Mouse (Mus musculus): ENCODE measurements around the gene Adrb1. TPM values are rescaled to one million over a fixed set of nuclear protein-coding genes. Genes with fewer than 3 reads are reported as not detected.
A peak's percentile ranks its signal among the peaks of the same experiment; 100 is the strongest.

Adrb1 gene
- total RNA-seq (2017): 12.4 to 20.2 TPM (median 15.5 TPM) in 3 replicates

- ATAC-seq (replicated peaks; ENCODE audit: insufficient number of reproducible peaks, low FRiP score, low TSS enrichment, poor library complexity, severe bottlenecking): peak; percentile 60
Measured at GRCm38 (mm10) chr19:56721387-56722211, at the start of gene Adrb1. Gene Adrb1, plus strand, starts transcription at chr19:56722199.

- no peak for ATAC-seq (replicated peaks; ENCODE audit: insufficient number of reproducible peaks, low FRiP score, low TSS enrichment, poor library complexity, severe bottlenecking)
Measured at GRCm38 (mm10) chr19:56675690-56676089, 46.3 kb upstream of the Adrb1 start.

DNA sequence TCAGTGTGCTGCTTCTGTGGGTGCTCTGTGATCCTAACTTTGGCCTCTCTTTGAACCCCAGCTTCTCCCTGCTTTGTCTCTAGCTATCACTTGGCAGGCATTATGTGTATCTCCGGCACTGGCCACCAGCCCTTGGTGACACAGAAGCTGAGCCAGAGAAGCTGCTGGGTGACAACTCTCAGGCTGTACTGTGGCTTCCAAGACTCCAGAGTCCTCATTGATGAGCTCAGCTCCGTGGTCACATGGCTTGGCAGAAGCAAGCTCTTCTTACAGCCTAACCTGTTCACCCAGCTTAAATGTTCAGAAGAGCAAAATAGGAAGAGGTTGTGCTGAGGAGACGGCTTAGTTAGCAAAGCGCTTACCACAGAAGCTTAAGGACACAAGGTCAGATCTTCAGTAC lies 45.5 kb upstream of the Adrb1 start:
- ATAC-seq (replicated peaks; ENCODE audit: insufficient number of reproducible peaks, low FRiP score, low TSS enrichment, poor library complexity, severe bottlenecking): no peak

DNA sequence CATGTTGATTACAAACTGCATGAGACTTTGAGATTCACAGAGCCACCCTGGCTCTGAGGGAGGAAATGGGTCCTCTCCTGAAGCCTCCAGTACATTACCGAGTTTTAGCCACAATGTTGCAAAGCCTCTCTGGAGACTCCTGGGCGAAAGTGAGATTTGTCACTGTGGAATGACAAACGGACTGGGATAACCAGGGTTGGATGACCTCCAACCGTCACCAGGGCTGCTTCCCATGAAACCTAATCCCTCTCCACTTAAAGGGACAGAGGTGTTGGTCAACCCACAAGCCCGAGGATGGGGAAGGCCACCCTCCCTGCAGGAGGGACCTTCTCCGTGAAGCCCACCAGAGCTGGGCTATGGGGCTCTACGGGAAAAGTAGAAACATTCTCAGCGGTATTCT lies 44.4 kb upstream of the Adrb1 start:
- ATAC-seq (replicated peaks; ENCODE audit: insufficient number of reproducible peaks, low FRiP score, low TSS enrichment, poor library complexity, severe bottlenecking): no peak

DNA sequence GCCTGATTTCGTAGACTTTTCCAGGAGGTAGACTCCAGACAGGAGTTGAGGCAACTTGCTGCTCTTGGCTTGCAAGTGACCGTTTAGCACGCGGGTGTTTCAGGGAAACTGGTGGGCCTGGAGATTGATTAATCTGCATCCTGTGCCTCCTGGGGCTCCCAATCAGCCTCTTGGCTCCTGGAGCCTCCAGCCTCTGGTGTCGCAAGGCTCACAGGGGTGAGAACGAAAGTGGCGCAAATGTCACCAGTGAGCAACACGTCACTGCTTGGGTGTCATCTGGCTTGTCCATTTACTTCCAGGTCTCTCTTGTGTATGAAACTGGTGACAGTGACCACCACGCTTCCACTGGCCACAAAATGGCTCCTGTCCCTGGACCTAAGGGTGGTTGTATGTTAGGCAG lies 43.5 kb upstream of the Adrb1 start:
- no peak for ATAC-seq (replicated peaks; ENCODE audit: insufficient number of reproducible peaks, low FRiP score, low TSS enrichment, poor library complexity, severe bottlenecking)

DNA sequence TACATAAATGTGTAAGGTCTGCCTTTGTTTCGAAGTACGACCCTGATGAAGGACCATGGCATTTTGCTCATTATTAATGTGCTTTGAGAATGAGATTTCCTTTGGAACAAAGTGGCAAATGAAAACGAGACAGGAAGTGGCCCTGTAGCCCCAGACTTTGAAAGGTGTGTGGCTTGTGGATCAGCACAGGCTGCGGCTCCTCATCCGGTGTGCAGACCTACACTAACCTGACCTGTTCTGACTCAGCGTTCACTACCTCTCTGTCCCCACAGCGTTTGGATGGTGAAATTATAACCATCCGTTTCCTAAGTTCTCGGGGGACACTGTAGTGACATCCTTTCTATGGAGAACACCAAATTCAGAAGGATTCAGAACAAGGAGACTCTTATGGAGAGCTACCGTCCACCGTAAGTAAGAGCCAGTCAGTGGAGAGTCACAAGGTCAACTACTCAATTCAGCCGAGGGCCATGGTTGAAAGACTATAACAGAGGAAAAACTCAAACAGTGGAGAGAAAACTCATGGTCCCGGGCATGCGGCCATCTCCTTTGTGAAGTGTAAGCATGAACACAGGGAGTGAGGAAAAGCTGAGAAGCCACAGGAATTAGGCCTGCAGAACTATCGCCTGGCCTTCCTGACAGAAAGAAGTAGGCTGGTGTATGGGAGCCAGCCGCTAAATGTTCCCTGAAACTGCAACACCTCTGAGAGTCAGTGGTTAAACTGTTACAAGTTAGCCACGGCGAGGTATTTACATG lies 42.6 kb upstream of the Adrb1 start:
- no peak for ATAC-seq (replicated peaks; ENCODE audit: insufficient number of reproducible peaks, low FRiP score, low TSS enrichment, poor library complexity, severe bottlenecking)

DNA sequence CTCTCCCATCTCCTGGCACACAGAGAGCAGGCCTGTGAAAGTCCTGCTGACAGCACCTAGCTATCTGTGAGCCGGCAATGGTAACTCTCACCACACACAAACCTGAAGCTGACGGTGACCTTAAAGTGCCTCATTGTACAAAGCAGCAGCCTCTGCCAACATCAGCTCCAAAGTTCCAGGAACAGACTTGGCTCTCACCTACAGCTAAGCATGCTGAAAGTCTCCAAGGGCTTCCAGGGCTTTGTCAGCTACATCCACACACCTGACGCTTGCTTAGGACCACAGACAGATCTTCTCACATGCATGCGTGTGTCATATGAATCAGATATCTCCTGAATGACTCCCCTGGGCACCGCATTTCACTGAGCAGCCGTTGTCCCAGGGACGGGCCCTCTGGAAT lies 42.0 kb upstream of the Adrb1 start:
- ATAC-seq (replicated peaks; ENCODE audit: insufficient number of reproducible peaks, low FRiP score, low TSS enrichment, poor library complexity, severe bottlenecking): no peak

DNA sequence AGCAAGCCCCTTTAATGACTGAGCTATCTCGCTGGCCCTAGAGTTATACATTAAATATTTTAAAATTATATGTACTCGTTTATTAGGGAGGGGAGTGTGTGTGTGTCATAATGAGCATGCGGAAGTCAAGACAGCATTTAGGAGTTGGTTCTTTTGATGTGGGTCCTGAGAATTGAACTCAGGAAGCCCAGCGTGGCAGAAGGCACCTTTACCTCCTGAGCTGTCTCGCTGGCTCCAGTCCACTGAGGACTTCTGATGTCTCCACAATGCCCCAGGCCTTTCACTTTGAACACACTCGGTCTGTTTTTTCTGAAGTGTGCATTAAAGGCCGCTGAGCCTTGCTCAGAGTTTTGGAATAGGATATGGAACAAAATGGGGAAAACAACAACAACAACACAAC lies 39.7 kb upstream of the Adrb1 start:
- no peak for ATAC-seq (replicated peaks; ENCODE audit: insufficient number of reproducible peaks, low FRiP score, low TSS enrichment, poor library complexity, severe bottlenecking)

GRCm38 (mm10) chr19:56682843-56683242 lies 39.2 kb upstream of the Adrb1 start:
- no peak for ATAC-seq (replicated peaks; ENCODE audit: insufficient number of reproducible peaks, low FRiP score, low TSS enrichment, poor library complexity, severe bottlenecking)

DNA sequence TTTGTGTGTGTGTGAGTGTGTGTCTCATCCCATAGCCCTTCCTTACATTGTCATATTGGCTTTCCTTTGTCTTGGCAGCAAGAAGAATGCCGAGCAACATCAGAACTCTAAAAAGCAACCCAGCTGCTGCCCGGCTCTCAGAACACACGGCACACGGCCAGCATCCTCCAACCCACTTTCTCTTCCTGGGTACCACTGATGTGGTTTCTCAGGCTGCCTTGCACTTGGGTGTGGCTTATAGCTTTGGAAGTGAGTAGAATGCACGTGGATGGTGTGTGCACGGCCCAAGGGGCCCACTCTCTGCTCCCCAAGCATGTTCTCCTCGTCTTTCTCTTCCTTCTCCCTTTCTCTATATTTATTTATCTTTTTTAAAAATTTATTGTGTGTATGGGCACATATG lies 36.5 kb upstream of the Adrb1 start:
- no peak for ATAC-seq (replicated peaks; ENCODE audit: insufficient number of reproducible peaks, low FRiP score, low TSS enrichment, poor library complexity, severe bottlenecking)

- ATAC-seq (replicated peaks; ENCODE audit: insufficient number of reproducible peaks, low FRiP score, low TSS enrichment, poor library complexity, severe bottlenecking): no peak
Measured at GRCm38 (mm10) chr19:56686218-56686617, 35.8 kb upstream of the Adrb1 start.

GRCm38 (mm10) chr19:56687026-56687635 lies 34.9 kb upstream of the Adrb1 start:
- ATAC-seq (replicated peaks; ENCODE audit: insufficient number of reproducible peaks, low FRiP score, low TSS enrichment, poor library complexity, severe bottlenecking): no peak

GRCm38 (mm10) chr19:56687676-56688075 lies 34.3 kb upstream of the Adrb1 start:
- no peak for ATAC-seq (replicated peaks; ENCODE audit: insufficient number of reproducible peaks, low FRiP score, low TSS enrichment, poor library complexity, severe bottlenecking)

- no peak for ATAC-seq (replicated peaks; ENCODE audit: insufficient number of reproducible peaks, low FRiP score, low TSS enrichment, poor library complexity, severe bottlenecking)
Measured at GRCm38 (mm10) chr19:56688661-56689335, 33.2 kb upstream of the Adrb1 start.

DNA sequence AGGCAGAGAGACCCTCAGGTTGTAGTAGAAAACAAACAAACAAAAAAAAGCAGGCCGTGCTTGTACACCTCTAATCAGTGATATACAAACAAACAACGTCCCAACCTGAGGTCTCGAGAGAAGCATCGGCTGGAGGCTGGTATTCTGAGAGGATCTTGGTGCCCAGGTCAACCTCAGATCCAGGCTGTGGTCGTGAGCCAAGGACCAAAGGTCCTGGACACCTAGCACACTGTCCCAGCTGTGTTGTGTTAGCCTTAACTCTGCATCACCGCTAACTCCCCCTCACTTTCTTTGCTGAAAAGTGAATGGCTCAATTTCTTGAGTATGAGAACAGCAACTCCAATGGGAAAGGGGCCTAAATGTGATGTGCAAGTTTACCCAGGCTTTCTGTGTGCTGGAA lies 32.5 kb upstream of the Adrb1 start:
- no peak for ATAC-seq (replicated peaks; ENCODE audit: insufficient number of reproducible peaks, low FRiP score, low TSS enrichment, poor library complexity, severe bottlenecking)

GRCm38 (mm10) chr19:56691103-56691502 lies 30.9 kb upstream of the Adrb1 start:
- no peak for ATAC-seq (replicated peaks; ENCODE audit: insufficient number of reproducible peaks, low FRiP score, low TSS enrichment, poor library complexity, severe bottlenecking)

- ATAC-seq (replicated peaks; ENCODE audit: insufficient number of reproducible peaks, low FRiP score, low TSS enrichment, poor library complexity, severe bottlenecking): no peak
Measured at GRCm38 (mm10) chr19:56692451-56692850, 29.5 kb upstream of the Adrb1 start.

- no peak for ATAC-seq (replicated peaks; ENCODE audit: insufficient number of reproducible peaks, low FRiP score, low TSS enrichment, poor library complexity, severe bottlenecking)
Measured at GRCm38 (mm10) chr19:56697370-56698144, 24.4 kb upstream of the Adrb1 start.

Data from monocyte, adult 5-6 weeks (primary cell).